Mouse (Mus musculus) testis, postnatal 10 days (tissue): ENCODE data around the gene Ogg1.
"Not testable (repeated sequence)": the region's sequence is repeated elsewhere in the genome, so short reads cannot be mapped to it uniquely, and the experiment has no call there.

Experiments used
- DNase-seq: peaks from one replicate; pipeline ENCODE4 v3.0.0; 2021; ENCODE audit warnings: low spot score

The Ogg1 gene

GRCm38 (mm10) chr6:113331721-113332120 is 4.9 kb downstream of the Ogg1 start:
- DNase-seq = no peak

- DNase-seq = not testable (repeated sequence)
Observed at GRCm38 (mm10) chr6:113332734-113333133, 6.0 kb downstream of the Ogg1 start.

- DNase-seq = peak; percentile 74
Observed at GRCm38 (mm10) chr6:113333137-113333950, 6.6 kb downstream of the Ogg1 start.

- no peak for DNase-seq
Observed at GRCm38 (mm10) chr6:113334216-113334615, 7.4 kb downstream of the Ogg1 start.

- DNase-seq = no peak
Observed at GRCm38 (mm10) chr6:113336852-113337620, 10.3 kb downstream of the Ogg1 start.

GRCm38 (mm10) chr6:113341574-113341973 is 14.8 kb downstream of the Ogg1 start:
- no peak for DNase-seq

- DNase-seq = no peak
Observed at GRCm38 (mm10) chr6:113342297-113342696, 15.5 kb downstream of the Ogg1 start.

- DNase-seq = peak; percentile 78
Observed at GRCm38 (mm10) chr6:113343177-113344092, 16.7 kb downstream of the Ogg1 start, which contains the start of gene Camk1. Gene Camk1, minus strand, starts transcription at chr6:113343984.

- DNase-seq = peak; percentile 78
Observed at GRCm38 (mm10) chr6:113344321-113344720, 17.5 kb downstream of the Ogg1 start.

GRCm38 (mm10) chr6:113346897-113347296 is 20.1 kb downstream of the Ogg1 start:
- no peak for DNase-seq

- DNase-seq = no peak
Observed at GRCm38 (mm10) chr6:113350538-113350937, 23.8 kb downstream of the Ogg1 start.

GRCm38 (mm10) chr6:113351161-113351560 is 24.4 kb downstream of the Ogg1 start:
- DNase-seq = no peak

- DNase-seq = no peak
Observed at GRCm38 (mm10) chr6:113351653-113352052, 24.9 kb downstream of the Ogg1 start.

GRCm38 (mm10) chr6:113352820-113353219 is 26.0 kb downstream of the Ogg1 start:
- no peak for DNase-seq

- DNase-seq = no peak
Observed at GRCm38 (mm10) chr6:113353696-113354095, 26.9 kb downstream of the Ogg1 start.

- DNase-seq = no peak
Observed at GRCm38 (mm10) chr6:113361476-113361875, 34.7 kb downstream of the Ogg1 start.

- DNase-seq = no peak
Observed at GRCm38 (mm10) chr6:113362241-113362640, 35.5 kb downstream of the Ogg1 start.

GRCm38 (mm10) chr6:113364518-113365135 is 37.9 kb downstream of the Ogg1 start:
- no peak for DNase-seq

- DNase-seq = no peak
Observed at GRCm38 (mm10) chr6:113366639-113367038, 39.9 kb downstream of the Ogg1 start.

GRCm38 (mm10) chr6:113367574-113367973 is 40.8 kb downstream of the Ogg1 start:
- DNase-seq = no peak

- DNase-seq = no peak
Observed at GRCm38 (mm10) chr6:113368124-113368523, 41.4 kb downstream of the Ogg1 start.

- no peak for DNase-seq
Observed at GRCm38 (mm10) chr6:113368577-113368976, 41.8 kb downstream of the Ogg1 start.
